ENCODE assay signal across 9 mouse cellular contexts in the genomic region with DNA sequence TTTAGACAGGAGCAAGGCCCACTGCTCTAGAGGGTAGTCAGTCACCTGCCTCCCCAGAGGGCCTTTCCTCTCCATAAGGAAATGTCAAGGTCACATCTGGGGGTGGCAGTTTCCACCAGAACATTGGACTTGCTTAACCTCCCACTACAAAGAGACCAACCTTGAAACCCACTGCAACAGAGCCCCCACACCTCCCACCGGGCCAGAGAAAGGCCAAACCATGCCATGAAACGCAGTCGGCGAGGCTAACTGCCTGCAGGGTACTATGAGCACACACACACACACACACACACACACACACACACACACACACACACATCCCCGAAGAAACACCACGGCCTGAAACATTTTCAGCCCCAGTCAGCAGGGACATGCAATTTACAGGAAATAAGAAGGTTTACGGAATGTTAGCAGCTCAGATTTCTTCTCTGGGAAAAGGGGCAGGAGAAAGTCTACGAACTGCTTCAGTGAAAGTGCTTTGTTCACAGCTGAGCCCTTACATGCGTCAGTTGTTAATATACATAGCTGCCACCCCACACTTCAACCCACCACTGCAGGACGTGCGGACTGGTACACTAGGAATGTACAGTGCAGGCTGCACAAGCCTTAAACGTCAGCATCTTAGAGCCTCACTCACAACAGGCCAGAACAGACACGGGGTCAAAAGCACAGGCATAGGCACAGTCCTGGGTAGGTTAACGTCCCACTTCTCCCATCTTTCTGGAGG. TPM values are rescaled to one million over a fixed set of nuclear protein-coding genes. Genes with fewer than 3 reads are reported as not detected.
DNase-seq lines count a peak whose midpoint lies in the region; ATAC-seq lines count a peak whose summit lies in the region.
"Had no signal": no experiment of that assay in that cellular context is flagged by ENCODE, and none has a peak within 500 bp of the region (broad histone marks: within the 10 kb centered on the region; RNA-seq: fewer than 3 reads in every experiment).

No protein-coding gene starts in this region.

- H3K9me3 ChIP-seq in liver, embryonic 12.5 days (replicated peaks), result no peaks in the 10 kb centered on the region
- no peaks in the 10 kb centered on the region for H3K9me3 ChIP-seq in limb, embryonic 13.5 days

- ATAC-seq in liver, embryonic 12.5 days, result no peak
- peak; percentile 54 for ATAC-seq in limb, embryonic 13.5 days (ENCODE audit: low FRiP score, low read depth)
- ATAC-seq in monocyte, adult 5-6 weeks (replicated peaks; ENCODE audit: insufficient number of reproducible peaks, low FRiP score, low TSS enrichment, poor library complexity, severe bottlenecking), result no peak

- peak overlapping the region; percentile 61 for H3K4me3 ChIP-seq in liver, embryonic 12.5 days
- H3K4me3 ChIP-seq in brown adipose tissue, adult 24 weeks (ENCODE audit: insufficient read depth, low read depth, low read length), result peak overlapping the region; percentile 96
- peak overlapping the region; percentile 82 for H3K4me3 ChIP-seq in limb, embryonic 13.5 days

- DNase-seq in liver, result no peak
- peak; percentile 20 to 26 for DNase-seq in heart, postnatal 10 days
- DNase-seq in right cerebral cortex, adult 2 months (ENCODE audit: low spot score in 2 of 2), result peak; percentile 74 to 79
- no peak for DNase-seq in yolk sac, embryonic 10.5 days (ENCODE audit: low spot score)

- H3K9ac ChIP-seq in liver, embryonic 12.5 days, result no peak overlapping the region
- peak overlapping the region; percentile 91 for H3K9ac ChIP-seq in limb, embryonic 13.5 days

- H3K27me3 ChIP-seq in liver, embryonic 12.5 days (replicated peaks), result peaks cover 61% of the 10 kb centered on the region
- H3K27me3 ChIP-seq in limb, embryonic 13.5 days, result peaks cover 23% of the 10 kb centered on the region

- no peak overlapping the region for H3K27ac ChIP-seq in liver, embryonic 12.5 days
- H3K27ac ChIP-seq in brown adipose tissue, adult 24 weeks (replicated peaks; ENCODE audit: low read depth, low read length), result no peak overlapping the region
- H3K27ac ChIP-seq in limb, embryonic 13.5 days, result peak overlapping the region; percentile 83

- intact Hi-C loops in heart, postnatal 10 days (cut with DNase I), result loop anchor here (5.0 kb wide), 2 partner anchors 193 to 293 kb away; partner anchors contain the start of genes Cep70 and Pik3cb

- peak overlapping the region; percentile 79 for H3K4me2 ChIP-seq in liver, embryonic 12.5 days
- peak overlapping the region; percentile 89 for H3K4me2 ChIP-seq in limb, embryonic 13.5 days (replicated peaks)

- H3K36me3 ChIP-seq in liver, embryonic 12.5 days, result no peaks in the 10 kb centered on the region
- H3K36me3 ChIP-seq in limb, embryonic 13.5 days, result no peaks in the 10 kb centered on the region

- peaks cover 20% of the 10 kb centered on the region for H3K4me1 ChIP-seq in liver, embryonic 12.5 days
- H3K4me1 ChIP-seq in brown adipose tissue, adult 24 weeks (ENCODE audit: control insufficient read depth, insufficient read depth, insufficient read length, low read length), result peaks cover 2% of the 10 kb centered on the region; the same call in 1 of the 2 replicates
- H3K4me1 ChIP-seq in limb, embryonic 13.5 days, result peaks cover 43% of the 10 kb centered on the region

- 58% methylated on average over 14 of the region's 14 CpGs for WGBS in liver, embryonic 12.5 days (ENCODE audit: insufficient replicate concordance)
- WGBS in limb, embryonic 13.5 days, result 7% methylated on average over 14 of the region's 14 CpGs

RNA-seq across cellular contexts. Expression of gene Mras, which starts 2.1 kb away (rescaled TPM):
- 3.1 and 5.2 TPM in 2 replicates for polyA plus RNA-seq in liver, embryonic 12.5 days (2016; fragmentation: Nextera tagmentation; extraction: Ambion mirVana)
- 4.6 and 8.6 TPM in 2 replicates for polyA plus RNA-seq in brown adipose tissue, adult 24 weeks (2012; ENCODE audit: insufficient read depth, insufficient read length, missing spikeins)
- 10 to 100 TPM; 10.1 to 12.2 TPM for total RNA-seq in heart, postnatal 10 days (2021)
- 25.8 and 29.6 TPM in 2 replicates for polyA plus RNA-seq in limb, embryonic 13.5 days (2015; fragmentation: Nextera tagmentation; extraction: Ambion mirVana)
- 1.3 TPM in 1 of 3 replicates, not detected in the others for total RNA-seq in monocyte, adult 5-6 weeks (2017)

RNA-seq across cellular contexts. Expression of gene Nme9, which starts 16.2 kb away (rescaled TPM):
- not detected in 2 replicates for polyA plus RNA-seq in liver, embryonic 12.5 days (2016; fragmentation: Nextera tagmentation; extraction: Ambion mirVana)
- polyA plus RNA-seq in brown adipose tissue, adult 24 weeks (2012; ENCODE audit: insufficient read depth, insufficient read length, missing spikeins), result not detected in 2 replicates
- total RNA-seq in heart, postnatal 10 days (2021), result not detected
- not detected in 2 replicates for polyA plus RNA-seq in limb, embryonic 13.5 days (2015; fragmentation: Nextera tagmentation; extraction: Ambion mirVana)
- not detected in 3 replicates for total RNA-seq in monocyte, adult 5-6 weeks (2017)
- total RNA-seq: liver, adult 2 months had no signal
- polyA plus RNA-seq: liver, adult 2 months had no signal

Comparison
In these comparisons a context has a peak if more than half of its experiments do, and no peak if none do; other contexts are left out.
1. DNase-seq: peak in heart, postnatal 10 days (2 of 2) and right cerebral cortex, adult 2 months (2 of 2); none in liver (single experiment) and yolk sac, embryonic 10.5 days (single experiment).
2. Peak in every context shown above with its lines, with median percentiles within 50 percentile points of each other: H3K4me3 ChIP-seq.